Comparison of ENCODE assay signal across 16 mouse cellular contexts in genomic region chr9:61805971-61806370, GRCm38 (mm10).
"Had no signal": no experiment of that assay in that cellular context is flagged by ENCODE, and none has a peak within 500 bp of the region (broad histone marks: within the 10 kb centered on the region; RNA-seq: fewer than 3 reads in every experiment).

No protein-coding gene starts in this region.

- H3K36me3 ChIP-seq: limb, embryonic 10.5 days; liver, embryonic 13.5 days; lung, embryonic 15.5 days; midbrain, embryonic 15.5 days; neural tube, embryonic 13.5 days had no signal

- H3K27ac ChIP-seq: layer of hippocampus, adult 2 months; limb, embryonic 10.5 days; liver, embryonic 13.5 days; lung, embryonic 15.5 days; macrophage; midbrain, embryonic 15.5 days; neural tube, embryonic 13.5 days had no signal

- H3K9me3 ChIP-seq: limb, embryonic 10.5 days; liver, embryonic 13.5 days; lung, embryonic 15.5 days; megakaryocyte, embryonic 14.5 days; midbrain, embryonic 15.5 days; neural tube, embryonic 13.5 days had no signal

- H3K4me3 ChIP-seq: layer of hippocampus, adult 2 months; limb, embryonic 10.5 days; liver, embryonic 13.5 days; lung, embryonic 15.5 days; megakaryocyte, embryonic 14.5 days; midbrain, embryonic 15.5 days; neural tube, embryonic 13.5 days had no signal

- H3K4me2 ChIP-seq: liver, embryonic 13.5 days; lung, embryonic 15.5 days; midbrain, embryonic 11.5 days; midbrain, embryonic 15.5 days; neural tube, embryonic 13.5 days had no signal

- H3K9ac ChIP-seq: liver, embryonic 13.5 days; liver, postnatal 0 days; lung, embryonic 15.5 days; midbrain, embryonic 15.5 days; neural tube, embryonic 13.5 days had no signal

- H3K4me1 ChIP-seq: megakaryocyte, embryonic 14.5 days; midbrain, embryonic 15.5 days had no signal

- ATAC-seq: liver, postnatal 0 days; midbrain, embryonic 15.5 days had no signal

- DNase-seq: kidney, postnatal 10 days; kidney, postnatal 4 days; liver, embryonic 13.5 days; liver, postnatal 0 days; lung, postnatal 14 days; right cerebral cortex, postnatal 14 days; thymus, adult 2 months; thymus, postnatal 25 days had no signal

- H3K27me3 ChIP-seq: liver, embryonic 13.5 days; lung, embryonic 15.5 days; midbrain, embryonic 15.5 days; neural tube, embryonic 13.5 days had no signal
